Mouse (Mus musculus): ENCODE data around the gene Ankrd9.

The Ankrd9 gene

GRCm38 (mm10) chr12:110953900-110954299 is 24.9 kb downstream of the Ankrd9 start:
- no peak for DNase-seq

GRCm38 (mm10) chr12:110953443-110953842 is 25.4 kb downstream of the Ankrd9 start:
- DNase-seq, result no peak

GRCm38 (mm10) chr12:110952628-110953385 is 26.0 kb downstream of the Ankrd9 start:
- no peak for DNase-seq

- no peak for DNase-seq
Measured at GRCm38 (mm10) chr12:110951236-110951635, 27.6 kb downstream of the Ankrd9 start.

- DNase-seq, result no peak
Measured at GRCm38 (mm10) chr12:110950151-110950550, 28.7 kb downstream of the Ankrd9 start.

DNA sequence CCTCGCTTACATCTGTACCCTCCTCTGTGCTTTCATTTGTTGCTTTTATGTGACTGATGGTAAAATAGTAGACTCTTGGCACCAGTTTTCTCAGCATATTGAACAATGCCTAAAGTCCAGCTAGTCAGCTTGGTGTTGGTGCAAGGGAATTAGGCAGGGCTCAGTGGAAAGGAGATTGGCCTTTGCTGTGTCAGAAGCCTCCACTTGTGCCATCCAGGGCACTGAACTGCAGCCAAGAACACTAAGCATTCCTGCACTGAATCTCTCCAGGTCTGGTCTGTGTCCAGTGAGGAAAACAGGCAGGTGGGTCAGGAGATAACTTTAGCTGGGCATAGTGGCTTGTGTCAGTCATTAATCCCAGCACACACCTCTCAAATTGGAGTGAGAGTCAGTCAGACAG is 29.4 kb downstream of the Ankrd9 start:
- no peak for DNase-seq

DNA sequence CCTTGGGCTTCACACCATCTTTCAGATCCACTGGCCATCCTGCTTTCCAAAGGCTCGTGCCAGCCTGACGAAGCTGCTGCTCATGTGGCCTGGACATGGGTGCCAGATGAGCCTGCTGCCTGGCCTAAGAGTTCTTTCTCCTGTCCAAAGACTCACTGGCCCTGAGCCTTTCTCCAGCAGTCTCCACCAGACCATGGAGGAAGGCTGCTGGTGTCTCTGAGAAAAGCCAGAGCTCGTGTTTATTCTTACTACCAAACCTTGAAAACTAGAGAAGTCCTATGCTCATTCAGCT is 30.0 kb downstream of the Ankrd9 start:
- DNase-seq, result no peak

DNA sequence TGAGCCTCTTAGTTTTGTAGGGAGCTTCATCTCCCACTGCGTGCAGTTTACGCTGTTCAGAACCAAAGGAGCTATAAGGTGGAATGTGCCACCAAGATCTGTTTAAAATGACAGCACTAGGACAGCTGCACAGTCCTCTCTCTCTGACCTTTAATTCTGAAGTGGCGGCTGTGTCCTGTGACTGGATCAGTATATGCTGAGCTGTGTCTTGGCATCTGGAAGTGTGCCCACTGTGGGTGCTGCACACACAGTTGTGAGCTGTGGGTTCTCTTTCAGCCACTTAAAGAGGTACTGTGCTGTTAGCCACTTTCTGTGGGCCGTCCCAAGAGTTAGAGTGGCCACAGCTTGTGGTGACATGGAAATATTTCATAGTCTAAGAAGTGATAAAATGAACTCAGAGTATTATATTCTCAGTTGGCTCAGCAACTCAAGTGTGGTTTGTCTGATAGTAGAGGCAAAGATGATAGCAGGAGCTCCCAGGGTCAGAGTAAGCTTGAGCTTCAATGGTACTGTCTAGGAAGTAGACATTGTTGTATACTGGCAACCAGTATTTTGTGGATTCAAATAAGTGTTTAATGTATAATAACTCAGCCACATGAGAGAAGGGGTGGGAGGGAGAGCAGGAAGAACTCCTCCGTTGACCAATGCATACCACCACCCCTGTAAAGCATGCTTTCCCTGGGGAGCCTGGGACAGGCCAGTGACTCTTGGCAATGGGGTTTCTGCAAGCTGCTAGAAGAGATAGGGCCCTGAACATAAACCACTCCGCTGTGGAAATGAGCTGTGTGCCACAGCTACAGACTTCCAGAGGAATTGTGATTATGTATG is 30.5 kb downstream of the Ankrd9 start:
- DNase-seq, result no peak

DNA sequence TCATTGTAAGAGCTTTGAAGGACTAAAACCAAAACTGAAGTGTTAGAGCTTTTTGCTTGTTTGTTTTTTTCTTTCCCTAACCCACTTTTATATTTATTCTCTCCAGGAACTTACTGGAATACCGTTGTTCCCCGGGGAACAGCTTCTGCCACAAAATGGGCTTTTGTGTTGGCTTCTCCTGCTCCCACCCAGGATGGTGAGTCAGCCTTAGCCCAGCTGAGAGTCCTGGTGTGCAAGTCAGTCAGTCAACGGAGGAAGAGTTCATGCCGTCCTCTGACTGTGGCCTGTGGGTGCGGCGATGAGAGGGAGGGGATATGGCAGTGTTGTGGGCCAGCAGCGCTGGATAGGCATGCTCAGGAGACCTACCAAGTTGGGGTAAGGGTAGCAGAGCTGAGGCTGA is 32.6 kb downstream of the Ankrd9 start:
- DNase-seq, result no peak

- no peak for DNase-seq
Measured at GRCm38 (mm10) chr12:110940869-110941268, 38.0 kb downstream of the Ankrd9 start.

DNA sequence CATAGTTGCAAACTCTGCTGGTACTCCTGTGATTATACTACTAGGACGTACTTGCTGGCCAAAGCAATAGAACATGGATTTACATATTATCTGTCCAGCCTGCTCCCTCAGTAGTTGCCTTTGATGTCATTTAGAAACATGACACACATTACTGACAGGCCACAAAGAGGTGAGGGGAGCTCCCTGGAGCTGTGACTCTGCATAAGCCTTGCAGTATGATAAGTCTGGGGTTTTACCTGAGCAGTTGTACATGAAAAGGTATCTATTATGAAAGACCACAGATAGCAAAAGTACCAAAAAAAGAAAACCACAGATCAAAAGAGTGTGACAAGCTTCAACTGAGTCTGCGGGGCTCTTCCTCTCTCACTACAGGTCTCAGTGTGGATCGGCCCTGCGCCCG is 39.5 kb downstream of the Ankrd9 start:
- no peak for DNase-seq

DNA sequence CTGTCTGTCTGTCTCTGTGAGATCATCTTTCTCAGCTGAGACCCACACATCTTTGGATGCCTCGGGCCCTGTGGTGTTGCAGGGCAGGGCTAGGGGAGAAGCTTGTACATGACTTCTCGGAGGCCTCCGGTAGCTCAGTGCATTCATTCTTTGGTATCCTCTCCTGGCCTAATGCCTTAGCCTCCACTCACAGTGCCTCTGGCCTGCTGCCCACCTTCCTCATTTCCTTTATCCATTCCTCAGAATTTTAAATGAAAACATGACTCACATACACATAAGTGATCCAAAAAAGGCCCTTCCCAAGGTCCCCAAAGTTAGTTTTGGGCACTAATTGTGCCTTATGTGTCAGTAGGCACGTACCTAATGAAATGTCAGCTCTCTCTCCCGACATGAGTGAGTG is 41.3 kb downstream of the Ankrd9 start:
- no peak for DNase-seq

GRCm38 (mm10) chr12:110935983-110936620 is 42.7 kb downstream of the Ankrd9 start:
- DNase-seq, result peak; percentile 80 to 87

- DNase-seq, result no peak
Measured at GRCm38 (mm10) chr12:110932820-110933219, 46.0 kb downstream of the Ankrd9 start.
